Mouse (Mus musculus): ENCODE data around the gene Mcts2. TPM values are rescaled to one million over a fixed set of nuclear protein-coding genes. Genes with fewer than 3 reads are reported as not detected.

The Mcts2 gene
- total RNA-seq, 2 experiments from 2014 or later: not detected

GRCm38 (mm10) chr2:152718076-152718475, 31.2 kb downstream of the Mcts2 start:
- no peak for ATAC-seq (replicated peaks; ENCODE audit: low FRiP score, poor library complexity, severe bottlenecking)

DNA sequence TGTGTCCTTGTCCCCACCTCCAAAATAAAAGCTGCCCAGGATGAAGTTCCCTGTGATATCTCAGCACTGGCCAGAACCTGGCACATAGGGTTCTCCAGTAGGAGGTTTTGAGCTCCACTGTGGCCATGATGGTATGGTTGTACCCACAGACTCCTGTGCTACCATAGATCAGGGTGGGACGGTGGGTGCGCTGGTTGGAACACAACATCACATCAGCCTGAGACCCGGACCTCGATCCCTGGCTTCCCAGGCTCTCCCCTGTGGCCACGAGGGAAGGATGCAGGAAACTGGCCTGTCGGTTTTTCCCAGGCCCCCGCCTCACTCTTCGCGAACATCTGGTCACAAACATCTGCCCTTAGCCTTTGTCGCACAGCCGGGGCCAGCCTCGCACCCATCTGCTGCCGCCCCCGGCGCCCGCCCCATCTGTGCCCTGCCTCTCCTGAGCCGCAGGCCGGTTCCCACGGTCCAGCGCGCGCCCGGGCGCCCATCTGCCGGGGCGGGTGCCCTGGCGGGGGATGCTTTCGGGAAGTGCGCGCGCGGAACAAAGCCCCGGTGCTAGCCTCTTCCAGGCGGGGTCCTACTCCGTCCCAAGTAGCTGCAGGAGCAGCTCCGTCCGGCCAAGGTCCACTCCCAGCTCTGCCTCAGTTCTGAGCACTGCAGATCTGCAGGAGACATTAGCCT, 37.0 kb downstream of the Mcts2 start:
- no peak for ATAC-seq (replicated peaks; ENCODE audit: low FRiP score, poor library complexity, severe bottlenecking)

- ATAC-seq (replicated peaks; ENCODE audit: low FRiP score, poor library complexity, severe bottlenecking): no peak
Observed at GRCm38 (mm10) chr2:152724332-152724723, 37.5 kb downstream of the Mcts2 start.

GRCm38 (mm10) chr2:152725178-152725750, 38.4 kb downstream of the Mcts2 start:
- no peak for ATAC-seq (replicated peaks; ENCODE audit: low FRiP score, poor library complexity, severe bottlenecking)

DNA sequence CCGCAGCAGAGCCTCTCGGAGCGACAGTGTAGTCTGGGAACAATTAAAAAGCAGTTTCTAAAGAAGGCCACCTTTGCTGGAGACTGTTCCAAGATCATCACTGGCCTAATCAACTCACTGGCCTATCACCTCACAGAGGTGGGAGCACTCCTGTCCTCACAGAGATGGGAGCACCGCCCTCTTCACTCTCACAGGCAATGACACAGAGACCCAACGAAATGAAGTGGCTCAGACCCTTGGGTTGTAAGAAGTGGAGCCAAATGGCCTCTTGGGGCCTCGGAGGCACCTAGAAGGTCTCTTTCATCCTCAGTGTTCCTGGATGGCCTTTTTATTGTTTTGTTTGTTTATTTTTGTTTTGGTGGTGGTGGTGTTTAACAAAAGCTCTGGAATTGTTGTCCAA, 39.4 kb downstream of the Mcts2 start:
- no peak for ATAC-seq (replicated peaks; ENCODE audit: low FRiP score, poor library complexity, severe bottlenecking)

GRCm38 (mm10) chr2:152726751-152727335, 40.0 kb downstream of the Mcts2 start:
- ATAC-seq (replicated peaks; ENCODE audit: low FRiP score, poor library complexity, severe bottlenecking): no peak

DNA sequence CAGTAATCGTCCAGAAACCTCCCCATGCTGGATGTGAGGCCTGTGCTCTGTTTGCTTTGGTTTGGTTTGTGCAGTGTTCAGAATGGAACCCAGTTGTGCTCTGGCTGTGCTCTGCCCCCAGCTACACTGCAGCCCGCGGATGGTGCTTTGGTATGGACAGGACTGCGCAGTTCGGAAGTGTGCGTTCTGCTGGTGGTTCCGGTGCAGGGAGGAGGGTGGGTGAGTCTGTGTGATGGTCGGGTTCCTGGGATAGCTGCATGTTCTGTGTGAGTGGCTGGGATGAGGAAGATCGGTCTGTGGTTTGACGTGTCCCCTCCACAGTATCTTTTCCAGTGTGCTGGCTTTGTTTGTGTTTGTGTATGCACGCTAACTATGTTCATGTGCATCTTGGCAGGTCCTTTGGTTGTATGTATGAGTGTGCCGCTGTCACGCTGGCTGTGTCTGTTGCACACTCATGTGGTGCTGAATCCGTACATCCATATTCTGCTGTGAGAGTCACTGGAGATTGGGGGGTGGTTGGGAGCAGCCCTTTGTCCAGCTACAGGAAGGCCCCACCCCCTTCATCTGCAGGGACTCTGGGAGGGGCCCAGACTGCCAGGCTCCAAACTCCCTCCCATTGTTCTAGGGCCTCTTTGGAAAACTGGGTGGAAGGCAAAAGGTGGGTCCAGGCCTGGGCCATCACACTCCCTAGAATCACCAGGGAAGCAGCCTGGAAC, 41.1 kb downstream of the Mcts2 start:
- ATAC-seq (replicated peaks; ENCODE audit: low FRiP score, poor library complexity, severe bottlenecking): no peak

DNA sequence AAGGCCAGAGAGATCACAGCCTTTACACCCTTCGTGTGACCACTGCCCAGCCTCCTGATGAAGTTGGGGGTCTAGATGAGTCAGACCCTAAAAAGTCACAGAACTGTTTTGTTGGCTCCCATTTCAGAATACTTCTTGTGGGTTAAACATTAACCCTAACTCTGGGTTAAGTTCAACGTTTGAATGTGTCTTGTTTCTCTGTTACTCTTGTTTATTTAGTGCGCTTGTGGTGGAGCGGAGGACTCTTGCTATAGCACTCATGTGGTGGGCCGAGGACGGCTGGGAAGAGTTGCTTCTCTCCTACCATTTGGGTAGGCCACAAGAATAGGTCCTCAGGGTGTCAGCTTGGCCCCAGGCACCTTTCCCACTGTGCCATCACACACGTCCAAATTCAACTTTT, 41.8 kb downstream of the Mcts2 start:
- no peak for ATAC-seq (replicated peaks; ENCODE audit: low FRiP score, poor library complexity, severe bottlenecking)

DNA sequence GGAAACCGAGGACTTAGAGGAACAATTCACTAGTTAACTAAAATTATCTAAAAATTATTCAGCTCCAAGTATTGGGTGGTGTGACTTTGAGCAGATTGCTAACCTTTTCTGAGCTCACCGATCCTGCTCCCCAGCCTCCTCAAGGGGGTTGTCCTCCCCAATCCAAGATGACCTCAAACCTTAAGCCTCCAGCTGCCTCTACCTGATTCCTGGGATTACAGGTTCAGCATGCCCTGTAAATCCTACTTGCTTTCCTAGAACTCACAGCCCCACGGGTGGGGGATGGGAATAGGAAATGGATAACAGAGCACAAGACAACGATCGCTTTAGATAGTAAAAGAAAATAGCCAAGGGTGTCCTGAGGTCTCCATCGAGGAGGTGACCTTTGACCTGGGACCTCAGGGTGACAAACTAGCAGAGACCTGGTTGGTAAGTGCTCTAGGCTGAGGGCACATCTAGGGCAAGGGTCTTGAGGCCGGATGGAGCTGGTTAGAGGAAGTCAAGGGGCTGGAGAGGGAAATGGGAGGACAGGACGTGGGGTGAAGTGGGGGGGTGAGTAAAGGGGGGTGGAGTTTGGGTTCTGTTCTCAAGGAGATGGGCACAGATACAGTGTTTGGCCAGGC, 42.3 kb downstream of the Mcts2 start:
- no peak for ATAC-seq (replicated peaks; ENCODE audit: low FRiP score, poor library complexity, severe bottlenecking)

DNA sequence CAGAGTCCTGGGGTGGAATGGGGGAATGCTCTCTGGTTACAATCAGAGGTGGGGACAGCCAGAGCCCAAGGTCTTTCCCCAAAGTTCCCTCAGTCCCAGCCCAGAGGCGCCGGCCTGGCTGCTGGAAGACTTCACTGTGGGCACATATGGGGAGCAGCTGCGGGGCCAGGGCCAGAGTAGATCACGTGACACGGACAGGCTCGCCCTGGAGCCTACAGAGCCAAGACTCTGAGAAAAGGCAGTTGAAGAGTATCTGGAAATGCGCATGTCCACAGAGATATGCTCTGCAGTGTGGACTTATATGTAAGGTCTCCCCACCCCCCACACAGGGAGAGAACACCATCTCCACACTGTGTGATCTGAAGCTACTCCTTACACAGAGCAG, 42.8 kb downstream of the Mcts2 start:
- ATAC-seq (replicated peaks; ENCODE audit: low FRiP score, poor library complexity, severe bottlenecking): no peak

DNA sequence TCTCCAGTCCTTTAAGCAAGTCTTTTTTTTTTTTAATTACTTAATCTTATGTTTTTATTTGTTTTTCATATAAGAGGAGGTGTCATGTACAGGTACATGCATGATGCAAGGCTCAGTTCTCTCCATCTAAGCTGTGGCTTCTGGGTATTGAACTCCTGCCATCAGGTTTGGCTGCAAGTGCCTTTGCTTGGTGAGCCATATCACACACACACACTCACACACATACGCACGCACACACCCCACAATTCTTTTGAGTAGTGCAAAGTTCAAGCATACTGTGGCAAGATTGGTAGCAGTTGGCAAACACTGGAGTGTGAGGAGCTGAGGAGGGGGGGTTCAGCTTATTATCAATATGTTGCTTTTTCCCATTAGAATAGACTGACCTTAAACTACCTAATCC, 46.4 kb downstream of the Mcts2 start:
- no peak for ATAC-seq (replicated peaks; ENCODE audit: low FRiP score, poor library complexity, severe bottlenecking)

DNA sequence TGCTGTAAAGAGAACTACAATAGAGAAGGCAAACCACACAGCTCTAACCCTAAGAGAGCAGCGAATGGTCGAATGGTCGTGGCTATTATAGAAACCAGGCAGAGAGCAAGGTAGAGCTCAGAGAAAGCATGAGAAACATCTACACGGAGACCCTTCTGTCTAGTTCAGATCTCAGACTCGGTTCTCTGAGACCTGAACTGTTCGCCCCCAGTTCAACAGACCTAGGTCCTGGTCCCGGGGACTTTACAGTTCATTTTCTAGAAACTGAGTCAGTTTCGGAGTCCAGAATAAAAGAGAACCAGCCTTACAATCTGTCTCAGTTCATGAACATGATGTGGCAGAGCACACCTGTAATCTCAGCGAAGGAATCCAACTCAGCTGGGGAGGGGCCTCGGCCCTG, 47.7 kb downstream of the Mcts2 start:
- ATAC-seq (replicated peaks; ENCODE audit: low FRiP score, poor library complexity, severe bottlenecking): no peak

DNA sequence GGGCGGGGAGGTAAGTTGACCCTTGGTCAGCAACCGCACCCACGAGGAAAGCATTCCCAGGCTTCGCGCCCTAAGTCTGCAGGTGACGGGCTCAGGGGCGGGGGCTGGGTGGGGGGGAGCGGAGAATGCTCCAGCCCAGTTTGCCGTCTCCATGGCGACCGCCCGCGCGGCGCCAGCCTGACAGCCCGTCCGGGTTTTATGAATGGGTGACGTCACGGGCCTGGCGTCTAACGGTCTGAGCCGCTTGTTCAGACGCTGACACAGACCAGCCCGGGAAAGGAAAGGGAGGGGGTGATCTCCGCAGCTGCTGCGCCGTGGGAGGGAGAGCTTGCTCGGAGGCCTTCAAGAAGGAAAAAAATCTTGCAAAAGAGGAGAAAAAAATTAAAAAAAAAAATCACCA, 48.1 kb downstream of the Mcts2 start:
- no peak for ATAC-seq (replicated peaks; ENCODE audit: low FRiP score, poor library complexity, severe bottlenecking)

DNA sequence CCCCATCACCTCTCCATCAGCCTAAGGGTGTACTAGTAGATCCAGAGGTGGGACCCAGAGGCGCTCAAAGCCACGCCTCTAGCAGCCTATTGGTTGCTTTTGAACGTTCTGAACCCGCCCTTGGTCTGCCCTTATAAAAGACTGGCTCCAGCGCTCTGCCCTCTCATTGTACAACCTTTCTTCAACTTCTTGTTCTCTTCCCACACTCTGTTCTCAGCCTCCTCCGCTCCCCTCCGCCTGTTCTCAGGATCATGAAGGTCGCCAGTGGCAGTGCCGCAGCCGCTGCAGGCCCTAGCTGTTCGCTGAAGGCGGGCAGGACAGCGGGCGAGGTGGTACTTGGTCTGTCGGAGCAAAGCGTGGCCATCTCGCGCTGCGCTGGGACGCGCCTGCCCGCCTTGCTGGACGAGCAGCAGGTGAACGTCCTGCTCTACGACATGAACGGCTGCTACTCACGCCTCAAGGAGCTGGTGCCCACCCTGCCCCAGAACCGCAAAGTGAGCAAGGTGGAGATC, 49.3 kb downstream of the Mcts2 start, which contains the start of gene Id1:
Id1 (plus strand) TSS at position 162 of the 512 bp plus-strand sequence.
- peak; percentile 60; the same call in 1 of the 2 replicates for ATAC-seq (replicated peaks; ENCODE audit: low FRiP score, poor library complexity, severe bottlenecking)

GRCm38 (mm10) chr2:152736748-152737147, 49.9 kb downstream of the Mcts2 start:
- ATAC-seq (replicated peaks; ENCODE audit: low FRiP score, poor library complexity, severe bottlenecking): no peak

Other genes with a start within 250 kb of the Mcts2 start
- gene Defb23, start 222.4 kb upstream of the Mcts2 start, total RNA-seq (2015; ENCODE audit: low replicate concordance): not detected in 2 replicates
- gene Defb23, start 222.4 kb upstream of the Mcts2 start, total RNA-seq (2017; ENCODE audit: low replicate concordance): not detected in 2 replicates
- gene Defb20, start 210.0 kb upstream of the Mcts2 start, total RNA-seq (2015; ENCODE audit: low replicate concordance): not detected in 2 replicates
- gene Defb20, start 210.0 kb upstream of the Mcts2 start, total RNA-seq (2017; ENCODE audit: low replicate concordance): not detected in 2 replicates
- gene Defb22, start 196.9 kb upstream of the Mcts2 start, total RNA-seq (2015; ENCODE audit: low replicate concordance): not detected in 2 replicates
- not detected in 2 replicates for gene Defb22, start 196.9 kb upstream of the Mcts2 start, total RNA-seq (2017; ENCODE audit: low replicate concordance)
- gene Defb26, start 175.3 kb upstream of the Mcts2 start, total RNA-seq (2015; ENCODE audit: low replicate concordance): not detected in 2 replicates
- not detected in 2 replicates for gene Defb26, start 175.3 kb upstream of the Mcts2 start, total RNA-seq (2017; ENCODE audit: low replicate concordance)
- not detected in 2 replicates for gene Defb28, start 168.8 kb upstream of the Mcts2 start, total RNA-seq (2015; ENCODE audit: low replicate concordance)
- gene Defb28, start 168.8 kb upstream of the Mcts2 start, total RNA-seq (2017; ENCODE audit: low replicate concordance): not detected in 2 replicates
- gene Defb29, start 146.9 kb upstream of the Mcts2 start, total RNA-seq (2015; ENCODE audit: low replicate concordance): not detected in 2 replicates
- gene Defb29, start 146.9 kb upstream of the Mcts2 start, total RNA-seq (2017; ENCODE audit: low replicate concordance): not detected in 2 replicates
- not detected in 2 replicates for gene Gm17416, start 117.7 kb upstream of the Mcts2 start, total RNA-seq (2015; ENCODE audit: low replicate concordance)
- not detected in 2 replicates for gene Gm17416, start 117.7 kb upstream of the Mcts2 start, total RNA-seq (2017; ENCODE audit: low replicate concordance)
- gene Defb21, start 114.3 kb upstream of the Mcts2 start, total RNA-seq (2015; ENCODE audit: low replicate concordance): not detected in 2 replicates
- not detected in 2 replicates for gene Defb21, start 114.3 kb upstream of the Mcts2 start, total RNA-seq (2017; ENCODE audit: low replicate concordance)
- gene Defb19, start 106.7 kb upstream of the Mcts2 start, total RNA-seq (2015; ENCODE audit: low replicate concordance): not detected in 2 replicates
- not detected in 2 replicates for gene Defb19, start 106.7 kb upstream of the Mcts2 start, total RNA-seq (2017; ENCODE audit: low replicate concordance)
- gene Defb45, start 87.6 kb upstream of the Mcts2 start, total RNA-seq (2015; ENCODE audit: low replicate concordance): not detected in 2 replicates
- not detected in 2 replicates for gene Defb45, start 87.6 kb upstream of the Mcts2 start, total RNA-seq (2017; ENCODE audit: low replicate concordance)
- gene Defb36, start 82.7 kb upstream of the Mcts2 start, total RNA-seq (2015; ENCODE audit: low replicate concordance): not detected in 2 replicates
- not detected in 2 replicates for gene Defb36, start 82.7 kb upstream of the Mcts2 start, total RNA-seq (2017; ENCODE audit: low replicate concordance)
- not detected in 2 replicates for gene Defb25, start 64.0 kb upstream of the Mcts2 start, total RNA-seq (2015; ENCODE audit: low replicate concordance)
- not detected in 2 replicates for gene Defb25, start 64.0 kb upstream of the Mcts2 start, total RNA-seq (2017; ENCODE audit: low replicate concordance)
- gene Rem1, start 60.1 kb upstream of the Mcts2 start, total RNA-seq (2015; ENCODE audit: low replicate concordance): 2.9 TPM in 1 of 2 replicates, not detected in the other
- not detected in 2 replicates for gene Rem1, start 60.1 kb upstream of the Mcts2 start, total RNA-seq (2017; ENCODE audit: low replicate concordance)
- gene H13, start 17.6 kb upstream of the Mcts2 start, total RNA-seq (2015; ENCODE audit: low replicate concordance): 17.7 and 24.7 TPM in 2 replicates
- 11.6 and 13.2 TPM in 2 replicates for gene H13, start 17.6 kb upstream of the Mcts2 start, total RNA-seq (2017; ENCODE audit: low replicate concordance)
- 1.3 and 17.3 TPM in 2 replicates for gene Id1, start 49.2 kb downstream of the Mcts2 start, total RNA-seq (2015; ENCODE audit: low replicate concordance)
- gene Id1, start 49.2 kb downstream of the Mcts2 start, total RNA-seq (2017; ENCODE audit: low replicate concordance): 1.6 and 2.6 TPM in 2 replicates
- 1.8 TPM in 1 of 2 replicates, not detected in the other for gene Cox4i2, start 67.1 kb downstream of the Mcts2 start, total RNA-seq (2015; ENCODE audit: low replicate concordance)
- gene Cox4i2, start 67.1 kb downstream of the Mcts2 start, total RNA-seq (2017; ENCODE audit: low replicate concordance): not detected in 2 replicates
- 80.9 and 99.1 TPM in 2 replicates for gene Bcl2l1, start 144.7 kb downstream of the Mcts2 start, total RNA-seq (2015; ENCODE audit: low replicate concordance)
- 76.9 and 94.9 TPM in 2 replicates for gene Bcl2l1, start 144.7 kb downstream of the Mcts2 start, total RNA-seq (2017; ENCODE audit: low replicate concordance)
- 326 and 338 TPM in 2 replicates for gene Tpx2, start 160.9 kb downstream of the Mcts2 start, total RNA-seq (2015; ENCODE audit: low replicate concordance)
- 393 and 412 TPM in 2 replicates for gene Tpx2, start 160.9 kb downstream of the Mcts2 start, total RNA-seq (2017; ENCODE audit: low replicate concordance)
- not detected in 2 replicates for gene Mylk2, start 224.3 kb downstream of the Mcts2 start, total RNA-seq (2015; ENCODE audit: low replicate concordance)
- not detected in 2 replicates for gene Mylk2, start 224.3 kb downstream of the Mcts2 start, total RNA-seq (2017; ENCODE audit: low replicate concordance)
- not detected in 2 replicates for gene Foxs1, start 246.2 kb downstream of the Mcts2 start, total RNA-seq (2015; ENCODE audit: low replicate concordance)
- not detected in 2 replicates for gene Foxs1, start 246.2 kb downstream of the Mcts2 start, total RNA-seq (2017; ENCODE audit: low replicate concordance)